Mouse (Mus musculus): ENCODE measurements around the gene Spdya.
"Not testable (repeated sequence)": the region's sequence is repeated elsewhere in the genome, so short reads cannot be mapped to it uniquely, and the experiment has no call there.

Spdya gene

DNA sequence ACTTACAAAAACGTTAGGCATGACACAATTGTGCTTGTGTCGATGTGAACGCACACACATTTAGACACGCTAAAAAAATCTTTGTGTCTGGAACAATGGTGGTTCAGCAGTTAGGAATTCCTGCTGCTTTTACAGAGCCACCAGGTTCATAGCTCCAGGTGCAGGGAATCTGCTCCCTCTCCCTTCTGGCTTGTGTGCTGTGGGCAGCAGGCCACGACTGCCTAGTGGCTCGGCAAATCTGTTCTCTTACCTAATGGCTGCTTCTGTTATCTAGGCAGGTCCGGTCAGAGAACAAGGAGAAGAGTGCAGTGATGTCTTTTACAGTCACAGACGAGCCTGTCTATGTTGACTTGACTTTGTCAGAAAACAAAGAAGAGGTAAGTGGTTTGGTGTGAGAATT lies 81.5 kb downstream of the Spdya start:
- DNase-seq (ENCODE audit: low spot score in 2 of 2), result no peak

GRCm38 (mm10) chr17:71636786-71637185 lies 84.9 kb downstream of the Spdya start:
- no peak for DNase-seq (ENCODE audit: low spot score in 2 of 2)

- DNase-seq (ENCODE audit: low spot score in 2 of 2), result no peak
These were observed 85.9 kb downstream of the Spdya start for GRCm38 (mm10) chr17:71637750-71638265.

DNA sequence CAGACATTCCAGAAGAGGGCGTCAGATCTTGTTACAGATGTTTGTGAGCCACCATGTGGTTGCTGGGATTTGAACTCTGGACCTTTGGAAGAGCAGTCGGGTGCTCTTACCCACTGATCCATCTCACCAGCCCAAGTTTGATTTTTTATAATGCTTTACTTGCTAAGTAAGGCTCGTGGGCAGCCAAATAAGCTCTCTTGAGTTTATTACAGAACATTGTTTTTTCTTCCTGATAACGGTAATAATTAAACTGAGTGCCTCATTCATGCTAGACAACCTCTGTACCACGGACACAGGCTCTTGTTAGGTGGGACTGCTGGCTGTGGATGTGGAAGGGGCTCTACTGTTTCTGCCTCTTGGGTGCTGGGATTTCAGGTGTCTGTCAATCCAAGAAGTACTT lies 87.2 kb downstream of the Spdya start:
- not testable (repeated sequence) for DNase-seq (ENCODE audit: low spot score in 2 of 2)

All from urinary bladder, postnatal 4 days (tissue).